ENCODE assay signal across 9 mouse cellular contexts in genomic region chr11:98945605-98945977, GRCm38 (mm10). TPM values are rescaled to one million over a fixed set of nuclear protein-coding genes. Genes with fewer than 3 reads are reported as not detected.
A peak's percentile ranks its signal among the peaks of the same experiment; 100 is the strongest.
DNase-seq lines count a peak whose midpoint lies in the region; TF ChIP-seq lines count a peak whose summit lies in the region.
"Had no signal": no experiment of that assay in that cellular context is flagged by ENCODE, and none has a peak within 500 bp of the region (broad histone marks: within the 10 kb centered on the region; RNA-seq: fewer than 3 reads in every experiment).

No protein-coding gene starts in this region.

- 43% methylated on average over 3 of the region's 3 CpGs for WGBS in heart, adult 2 months
- WGBS in thymus, adult 2 months, result 12% methylated on average over 3 of the region's 3 CpGs

- peaks cover 40% of the 10 kb centered on the region for H3K4me1 ChIP-seq in heart, adult 2 months (ENCODE audit: control insufficient read depth, insufficient read depth, low read length)
- peaks cover 89% of the 10 kb centered on the region for H3K4me1 ChIP-seq in thymus, adult 2 months (replicated peaks; ENCODE audit: control insufficient read depth, insufficient read depth, low read length)

- no peak for TF ChIP-seq EP300 in heart, adult 2 months (IDR thresholded peaks at IDR 0.05; ENCODE audit: insufficient read depth, low read depth, low read length)

- no peak overlapping the region for H3K9ac ChIP-seq in heart, adult 2 months (ENCODE audit: low read depth, low read length)
- H3K9ac ChIP-seq: forebrain, embryonic 12.5 days had no signal

- no peak for TF ChIP-seq CTCF in heart, adult 2 months (IDR thresholded peaks at IDR 0.05)
- TF ChIP-seq CTCF in thymus, adult 2 months (IDR thresholded peaks at IDR 0.05; ENCODE audit: borderline replicate concordance, control insufficient read depth, extremely low read depth, insufficient read depth, low read length, poor library complexity), result no peak

- H3K4me3 ChIP-seq in heart, adult 2 months, result no peak overlapping the region
- H3K4me3 ChIP-seq in thymus, adult 2 months (ENCODE audit: control insufficient read depth, insufficient read depth, low read length), result no peak overlapping the region
- H3K4me3 ChIP-seq: forebrain, embryonic 12.5 days had no signal

- H3K79me2 ChIP-seq in heart, adult 2 months (replicated peaks; ENCODE audit: control insufficient read depth, insufficient read depth, low read length), result peaks cover 2% of the 10 kb centered on the region; the same call in 1 of the 2 replicates

- H3K36me3 ChIP-seq in heart, adult 2 months (ENCODE audit: control insufficient read depth, insufficient read depth, low read length), result no peaks in the 10 kb centered on the region
- no peaks in the 10 kb centered on the region for H3K36me3 ChIP-seq in thymus, adult 2 months (ENCODE audit: control insufficient read depth, insufficient read depth, low read length)

- H3K27ac ChIP-seq in heart, adult 2 months, result no peak overlapping the region; the same call in 1 of the 2 replicates
- peak overlapping the region; percentile 90 for H3K27ac ChIP-seq in thymus, adult 2 months (ENCODE audit: control insufficient read depth, insufficient read depth, low read length)
- H3K27ac ChIP-seq: forebrain, embryonic 12.5 days had no signal

- intact Hi-C loops in heart, adult 2 months (cut with DNase I), result no loop called here

- no peak for TF ChIP-seq POLR2A in heart, adult 2 months (IDR thresholded peaks at IDR 0.05; ENCODE audit: insufficient read depth, low read depth, low read length)
- no peak for TF ChIP-seq POLR2A in thymus, adult 2 months (IDR thresholded peaks at IDR 0.05; ENCODE audit: control insufficient read depth, extremely low read depth, insufficient read depth, low read length, poor library complexity)

- peak; percentile 26 to 40 for DNase-seq in heart, adult 2 months
- DNase-seq in heart, adult 8-10 months (ENCODE audit: low spot score), result no peak
- DNase-seq in thymus, adult 2 months, result no peak
- DNase-seq in thymus, postnatal 36 days, result no peak
- peak; percentile 71 to 77 for DNase-seq in kidney, postnatal 4 days
- DNase-seq in yolk sac, embryonic 10.5 days (ENCODE audit: low spot score), result peak; percentile 78
- no peak for DNase-seq in layer of hippocampus, adult 9-11 months
- no peak for DNase-seq in spleen, postnatal 14 days (ENCODE audit: low spot score in 2 of 2)

- no peaks in the 10 kb centered on the region for H3K27me3 ChIP-seq in heart, adult 2 months (ENCODE audit: control insufficient read depth, insufficient read depth, low read length)
- H3K27me3 ChIP-seq in thymus, adult 2 months (ENCODE audit: control insufficient read depth, insufficient read depth, low read length), result no peaks in the 10 kb centered on the region
- H3K27me3 ChIP-seq: forebrain, embryonic 12.5 days had no signal

RNA-seq across cellular contexts. Expression of gene Rara, which starts 18.0 kb away (rescaled TPM):
- total RNA-seq in heart, adult 2 months (2021), result 10 to 100 TPM; 10.1 to 12.8 TPM
- 7.1 and 10.9 TPM in 2 replicates for polyA plus RNA-seq in heart, adult 2 months (2012; rRNA removed)
- 10 to 100 TPM; 10.8 to 13.5 (median 11.9) TPM for total RNA-seq in heart, adult 8-10 months (2022)
- polyA plus RNA-seq in thymus, adult 2 months (2012; rRNA removed), result 63.5 and 74.1 TPM in 2 replicates

RNA-seq across cellular contexts. Expression of gene Gjd3, which starts 37.2 kb away (rescaled TPM):
- total RNA-seq in heart, adult 2 months (2021), result under 1 TPM; 0.27 to 0.31 TPM
- 0.94 and 1.6 TPM in 2 replicates for polyA plus RNA-seq in heart, adult 2 months (2012; rRNA removed)
- total RNA-seq in heart, adult 8-10 months (2022), result under 1 TPM in 1 of 4 experiments, not detected in 3; 0.44 TPM
- 1.3 and 1.9 TPM in 2 replicates for polyA plus RNA-seq in thymus, adult 2 months (2012; rRNA removed)

RNA-seq across cellular contexts. Expression of gene Cdc6, which starts 38.0 kb away (rescaled TPM):
- under 1 TPM; 0.13 to 0.32 TPM for total RNA-seq in heart, adult 2 months (2021)
- polyA plus RNA-seq in heart, adult 2 months (2012; rRNA removed), result 0.14 and 0.26 TPM in 2 replicates
- under 1 TPM; 0.16 to 0.49 (median 0.25) TPM for total RNA-seq in heart, adult 8-10 months (2022)
- 8.4 and 12.2 TPM in 2 replicates for polyA plus RNA-seq in thymus, adult 2 months (2012; rRNA removed)

Comparison
In these comparisons a context has a peak if more than half of its experiments do, and no peak if none do; other contexts are left out.
1. DNase-seq: peak in heart, adult 2 months (2 of 2), kidney, postnatal 4 days (2 of 2) and yolk sac, embryonic 10.5 days (single experiment); none in heart, adult 8-10 months (single experiment), thymus, adult 2 months (single experiment), thymus, postnatal 36 days (0 of 2), layer of hippocampus, adult 9-11 months (single experiment) and spleen, postnatal 14 days (0 of 2).